Mouse (Mus musculus): ENCODE measurements around the gene Bag5. TPM values are rescaled to one million over a fixed set of nuclear protein-coding genes. Genes with fewer than 3 reads are reported as not detected.

Bag5 gene
- total and polyA plus RNA-seq, 3 experiments, result 24.1 to 27.9 (median 25.6) TPM

GRCm38 (mm10) chr12:111666380-111666779, 46.7 kb downstream of the Bag5 start:
- Histone ChIP-seq H3K36me3 (replicated peaks in 1 of 2; ENCODE audit: control insufficient read depth in 1 of 2, insufficient read depth in 1 of 2, low read length in 1 of 2) (peaks cover 4 to 21% of the 10 kb centered on the region in 2 experiments), H3K4me2 (ENCODE audit: insufficient read depth, low read depth, poor library complexity, severe bottlenecking) (no peak overlapping the region), H3K9ac (ENCODE audit: insufficient read depth, low read depth) (no peak overlapping the region), H3K4me3 (replicated peaks in 1 of 3; ENCODE audit: low read depth in 2 of 3, low read length in 2 of 3, poor library complexity in 1 of 3) (no peak overlapping the region), H3K79me2 (replicated peaks; ENCODE audit: control insufficient read depth, extremely low read depth, insufficient read depth, poor library complexity, severe bottlenecking) (no peaks in the 10 kb centered on the region), H3K9me3 (replicated peaks; ENCODE audit: low read length) (peaks cover 6% of the 10 kb centered on the region), H3K27ac (ENCODE audit: insufficient read depth, low read depth) (no peak overlapping the region), H3K4me1 (ENCODE audit: control insufficient read depth in 1 of 2, insufficient read depth in 2 of 2) (peaks cover 8 to 36% of the 10 kb centered on the region in 2 experiments), H3K27me3 (replicated peaks) (no peaks in the 10 kb centered on the region)
- no peak for DNase-seq (ENCODE audit: extremely low read depth)
- in situ Hi-C loops (cut with MboI; ENCODE audit: low pct_ligation_motif_present, low pct_unique_long_range_greater_than_20kb, low sequenced_read_pairs) (no loop called here), dilution Hi-C loops (cut with MboI; ENCODE audit: extremely low pct_ligation_motif_present, extremely low pct_unique_long_range_greater_than_20kb, low sequenced_read_pairs) (no loop called here)
- TF ChIP-seq UBTF (IDR thresholded peaks at IDR 0.05; ENCODE audit: low read depth, low read length), result no peak
- TF ChIP-seq NRF1 (IDR thresholded peaks at IDR 0.05; ENCODE audit: low read depth, low read length), result no peak
- TF ChIP-seq SMC3 (IDR thresholded peaks at IDR 0.05; ENCODE audit: low read depth, low read length), result no peak
- no peak for TF ChIP-seq USF1 (IDR thresholded peaks at IDR 0.05; ENCODE audit: low read depth, low read length)
- TF ChIP-seq MXI1 (IDR thresholded peaks at IDR 0.05; ENCODE audit: low read depth, low read length), result no peak
- TF ChIP-seq PAX5 (IDR thresholded peaks at IDR 0.05; ENCODE audit: low read length), result no peak
- no peak for TF ChIP-seq SIN3A (IDR thresholded peaks at IDR 0.05; ENCODE audit: low read length)
- no peak for TF ChIP-seq KAT2A (IDR thresholded peaks at IDR 0.05; ENCODE audit: insufficient replicate concordance, low read length)
- no peak for TF ChIP-seq JUND (conservative IDR thresholded peaks at IDR 0.05; ENCODE audit: low read depth, low read length)
- TF ChIP-seq RCOR1 (conservative IDR thresholded peaks at IDR 0.05; ENCODE audit: low read depth, low read length), result no peak
- no peak for TF ChIP-seq GABPA (IDR thresholded peaks at IDR 0.05; ENCODE audit: insufficient replicate concordance, low read depth, low read length)
- TF ChIP-seq POLR2A (IDR thresholded peaks at IDR 0.05; ENCODE audit: low read depth, low read length), result no peak
- no peak for TF ChIP-seq CHD2 (IDR thresholded peaks at IDR 0.05; ENCODE audit: low read length)
- no peak for TF ChIP-seq BHLHE40 (IDR thresholded peaks at IDR 0.05; ENCODE audit: low read depth, low read length)

- dilution Hi-C loops (cut with MboI; ENCODE audit: extremely low pct_ligation_motif_present, extremely low pct_unique_long_range_greater_than_20kb, low sequenced_read_pairs) (no loop called here), in situ Hi-C loops (cut with MboI; ENCODE audit: low pct_ligation_motif_present, low pct_unique_long_range_greater_than_20kb, low sequenced_read_pairs) (no loop called here)
- no peak overlapping the region for H3K27ac ChIP-seq (ENCODE audit: insufficient read depth, low read depth)
- DNase-seq (ENCODE audit: extremely low read depth), result no peak
- H3K4me3 ChIP-seq (replicated peaks in 1 of 3; ENCODE audit: low read depth in 2 of 3, low read length in 2 of 3, poor library complexity in 1 of 3), result no peak overlapping the region
- H3K9me3 ChIP-seq (replicated peaks; ENCODE audit: low read length), result no peaks in the 10 kb centered on the region
- H3K4me1 ChIP-seq (ENCODE audit: control insufficient read depth in 1 of 2, insufficient read depth in 2 of 2), result peaks cover 8 to 34% of the 10 kb centered on the region in 2 experiments
- H3K4me2 ChIP-seq (ENCODE audit: insufficient read depth, low read depth, poor library complexity, severe bottlenecking), result no peak overlapping the region
- no peaks in the 10 kb centered on the region for H3K27me3 ChIP-seq (replicated peaks)
- H3K36me3 ChIP-seq (replicated peaks in 1 of 2; ENCODE audit: control insufficient read depth in 1 of 2, insufficient read depth in 1 of 2, low read length in 1 of 2), result peaks cover 4 to 32% of the 10 kb centered on the region in 2 experiments
- TF ChIP-seq JUND (conservative IDR thresholded peaks at IDR 0.05; ENCODE audit: low read depth, low read length) (no peak), MAFK (IDR thresholded peaks at IDR 0.05; ENCODE audit: insufficient replicate concordance, low read length) (no peak), CHD2 (IDR thresholded peaks at IDR 0.05; ENCODE audit: low read length) (no peak), PAX5 (IDR thresholded peaks at IDR 0.05; ENCODE audit: low read length) (no peak), MYC (IDR thresholded peaks at IDR 0.05; ENCODE audit: low read depth, low read length) (no peak), ETS1 (conservative IDR thresholded peaks at IDR 0.05; ENCODE audit: low read depth, low read length) (no peak), NRF1 (IDR thresholded peaks at IDR 0.05; ENCODE audit: low read depth, low read length) (no peak)
- H3K9ac ChIP-seq (ENCODE audit: insufficient read depth, low read depth), result no peak overlapping the region
- H3K79me2 ChIP-seq (replicated peaks; ENCODE audit: control insufficient read depth, extremely low read depth, insufficient read depth, poor library complexity, severe bottlenecking), result no peaks in the 10 kb centered on the region
Measured at GRCm38 (mm10) chr12:111665041-111665880, 47.8 kb downstream of the Bag5 start.

Measured in CH12.LX (cell line).